ENCODE assay signal across 21 mouse cellular contexts in the genomic region with DNA sequence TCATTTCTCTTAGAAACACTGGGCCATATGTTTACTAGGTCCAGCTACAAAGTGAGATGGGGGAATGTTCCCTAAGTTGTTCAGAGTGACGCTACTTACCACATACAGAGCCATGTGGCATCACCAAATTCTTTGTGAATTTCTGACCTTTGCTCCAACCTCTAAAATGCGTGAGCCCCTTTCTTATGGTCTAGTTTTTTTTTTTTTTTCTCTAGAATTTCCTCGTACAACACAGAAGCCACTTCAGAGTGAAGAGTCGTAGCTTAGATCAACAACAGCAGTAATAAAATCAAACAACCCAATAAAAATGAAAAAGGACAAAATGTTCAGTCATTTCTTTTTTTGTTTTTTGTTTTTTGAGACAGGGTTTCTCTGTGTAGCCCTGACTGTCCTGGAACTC.
DNase-seq lines count a peak whose midpoint lies in the region; ATAC-seq and TF ChIP-seq lines count a peak whose summit lies in the region.
"Had no signal": no experiment of that assay in that cellular context is flagged by ENCODE, and none has a peak within 500 bp of the region (broad histone marks: within the 10 kb centered on the region; RNA-seq: fewer than 3 reads in every experiment).

No protein-coding gene starts in this region.

- no peak for TF ChIP-seq CTCF in kidney, postnatal 0 days (IDR thresholded peaks at IDR 0.05; ENCODE audit: low read depth)
- no peak for TF ChIP-seq CTCF in lung, adult 2 months (IDR thresholded peaks at IDR 0.05; ENCODE audit: insufficient read depth, low read length)
- TF ChIP-seq CTCF in intestine, postnatal 0 days (IDR thresholded peaks at IDR 0.05; ENCODE audit: low read depth): no peak

- H3K27me3 ChIP-seq in heart, embryonic 13.5 days (replicated peaks): no peaks in the 10 kb centered on the region
- no peaks in the 10 kb centered on the region for H3K27me3 ChIP-seq in kidney, postnatal 0 days (ENCODE audit: insufficient read depth, low read length)
- no peaks in the 10 kb centered on the region for H3K27me3 ChIP-seq in lung, embryonic 16.5 days (ENCODE audit: control insufficient read depth, insufficient read depth, low read depth, low read length)
- no peaks in the 10 kb centered on the region for H3K27me3 ChIP-seq in intestine, postnatal 0 days (replicated peaks; ENCODE audit: control insufficient read depth, insufficient read depth, low read length)
- H3K27me3 ChIP-seq: forebrain, embryonic 13.5 days; heart, embryonic 12.5 days had no signal

- peaks cover 19% of the 10 kb centered on the region for H3K4me1 ChIP-seq in heart, embryonic 13.5 days
- H3K4me1 ChIP-seq in kidney, postnatal 0 days (replicated peaks; ENCODE audit: insufficient read depth, low read length): no peaks in the 10 kb centered on the region
- peaks cover 20% of the 10 kb centered on the region for H3K4me1 ChIP-seq in lung, embryonic 16.5 days (replicated peaks; ENCODE audit: control insufficient read depth, insufficient read depth, low read length)
- H3K4me1 ChIP-seq in lung, adult 2 months (ENCODE audit: control insufficient read depth, insufficient read depth, low read length): peaks cover 11% of the 10 kb centered on the region
- peaks cover 4% of the 10 kb centered on the region for H3K4me1 ChIP-seq in intestine, postnatal 0 days (replicated peaks; ENCODE audit: control insufficient read depth, insufficient read depth, low read length)

- no peak for TF ChIP-seq POLR2A in lung, adult 2 months (IDR thresholded peaks at IDR 0.05; ENCODE audit: borderline replicate concordance, extremely low read depth, low read depth, low read length)

- H3K4me2 ChIP-seq in heart, embryonic 13.5 days: no peak overlapping the region
- H3K4me2 ChIP-seq in kidney, postnatal 0 days (ENCODE audit: low read length): no peak overlapping the region
- no peak overlapping the region for H3K4me2 ChIP-seq in lung, embryonic 16.5 days (ENCODE audit: low read depth, low read length)
- H3K4me2 ChIP-seq in intestine, postnatal 0 days (replicated peaks; ENCODE audit: low read depth): no peak overlapping the region
- H3K4me2 ChIP-seq: forebrain, embryonic 13.5 days; heart, embryonic 12.5 days; hindbrain, embryonic 14.5 days had no signal

- no peak for ATAC-seq in heart, embryonic 13.5 days (ENCODE audit: extremely low read depth, insufficient number of reproducible peaks, low FRiP score, low TSS enrichment)
- ATAC-seq in kidney, postnatal 0 days (replicated peaks; ENCODE audit: low FRiP score, low read depth): no peak
- peak; percentile 47; the same call in 1 of the 2 replicates for ATAC-seq in lung, embryonic 16.5 days (ENCODE audit: low read depth)
- peak; percentile 64 for ATAC-seq in intestine, postnatal 0 days
- ATAC-seq: activated CD4-positive, CD25-positive, alpha-beta regulatory T cell, adult 4 months; forebrain, embryonic 13.5 days; forebrain, embryonic 16.5 days had no signal

- H3K4me3 ChIP-seq in heart, embryonic 13.5 days: no peak overlapping the region
- no peak overlapping the region for H3K4me3 ChIP-seq in kidney, postnatal 0 days (replicated peaks; ENCODE audit: low read depth, low read length)
- no peak overlapping the region for H3K4me3 ChIP-seq in lung, embryonic 16.5 days (ENCODE audit: low read length)
- no peak overlapping the region for H3K4me3 ChIP-seq in lung, adult 2 months (replicated peaks; ENCODE audit: extremely low read depth, low read depth, low read length)
- no peak overlapping the region for H3K4me3 ChIP-seq in intestine, postnatal 0 days (ENCODE audit: low read depth, low read length)
- H3K4me3 ChIP-seq: forebrain, embryonic 10.5 days; forebrain, embryonic 13.5 days; heart, embryonic 12.5 days had no signal

- H3K27ac ChIP-seq in heart, embryonic 13.5 days (replicated peaks): 0 out of 2 replicates have a peak overlapping the region, but pooled peaks have one; percentile 0
- H3K27ac ChIP-seq in kidney, postnatal 0 days: no peak overlapping the region; the same call in none of the 2 replicates
- H3K27ac ChIP-seq in lung, embryonic 16.5 days (ENCODE audit: low read length): 0 out of 2 replicates have a peak overlapping the region, but pooled peaks have one; percentile 21
- no peak overlapping the region for H3K27ac ChIP-seq in intestine, postnatal 0 days (ENCODE audit: low read depth, low read length)
- H3K27ac ChIP-seq: forebrain, embryonic 10.5 days; forebrain, embryonic 13.5 days; hindbrain, embryonic 14.5 days had no signal

- no peak for DNase-seq in heart, adult 9 months (ENCODE audit: low spot score in 2 of 2)
- peak; percentile 25 for DNase-seq in kidney, postnatal 0 days (ENCODE audit: low spot score)
- DNase-seq in kidney, adult 18-20 months: no peak
- DNase-seq in lung, adult 2 months: no peak
- DNase-seq in gastrocnemius, postnatal 25 days: no peak
- DNase-seq: cerebellum, adult 18-20 months; cerebellum, adult 9-10 months; cerebellum, postnatal 14 days; gastrocnemius, postnatal 10 days; heart, adult 11 months; heart, postnatal 14 days; heart, postnatal 4 days had no signal

- 48% methylated on average over 4 of the region's 4 CpGs for WGBS in heart, embryonic 13.5 days
- WGBS in kidney, postnatal 0 days: 42% methylated on average over 4 of the region's 4 CpGs
- 34% methylated on average over 4 of the region's 4 CpGs for WGBS in lung, embryonic 16.5 days
- 74% methylated on average over 4 of the region's 4 CpGs for WGBS in lung, adult 2 months
- WGBS in intestine, postnatal 0 days: 35% methylated on average over 4 of the region's 4 CpGs

- no peak overlapping the region for H3K9ac ChIP-seq in heart, embryonic 13.5 days
- no peak overlapping the region for H3K9ac ChIP-seq in kidney, postnatal 0 days (ENCODE audit: low read depth, low read length)
- H3K9ac ChIP-seq in lung, embryonic 16.5 days (ENCODE audit: low read length): no peak overlapping the region
- no peak overlapping the region for H3K9ac ChIP-seq in intestine, postnatal 0 days (ENCODE audit: low read depth, low read length)
- H3K9ac ChIP-seq: forebrain, embryonic 13.5 days; heart, embryonic 12.5 days; hindbrain, embryonic 14.5 days had no signal

- H3K36me3 ChIP-seq in heart, embryonic 13.5 days: no peaks in the 10 kb centered on the region
- H3K36me3 ChIP-seq in kidney, postnatal 0 days (ENCODE audit: insufficient read depth, low read length): no peaks in the 10 kb centered on the region
- H3K36me3 ChIP-seq in lung, embryonic 16.5 days (ENCODE audit: control insufficient read depth, insufficient read depth, low read length): no peaks in the 10 kb centered on the region
- H3K36me3 ChIP-seq in intestine, postnatal 0 days (ENCODE audit: control insufficient read depth, insufficient read depth): no peaks in the 10 kb centered on the region
- H3K36me3 ChIP-seq: forebrain, embryonic 10.5 days; heart, embryonic 12.5 days had no signal

- no peaks in the 10 kb centered on the region for H3K9me3 ChIP-seq in heart, embryonic 13.5 days
- H3K9me3 ChIP-seq in kidney, postnatal 0 days (replicated peaks; ENCODE audit: low read length): 0 out of 2 replicates have a peak, but pooled peaks cover 2% of the 10 kb centered on the region
- no peaks in the 10 kb centered on the region for H3K9me3 ChIP-seq in lung, embryonic 16.5 days (ENCODE audit: control insufficient read depth, low read length)
- no peaks in the 10 kb centered on the region for H3K9me3 ChIP-seq in intestine, postnatal 0 days (ENCODE audit: control insufficient read depth)
- H3K9me3 ChIP-seq: forebrain, embryonic 10.5 days; forebrain, embryonic 13.5 days; heart, embryonic 12.5 days had no signal

Comparison
In these comparisons a context has a peak if more than half of its experiments do, and no peak if none do; other contexts are left out.
1. ATAC-seq: peak in lung, embryonic 16.5 days (single experiment) and intestine, postnatal 0 days (single experiment); none in heart, embryonic 13.5 days (single experiment) and kidney, postnatal 0 days (single experiment).
2. H3K27ac ChIP-seq: peak in heart, embryonic 13.5 days (single experiment) and lung, embryonic 16.5 days (single experiment); none in kidney, postnatal 0 days (single experiment) and intestine, postnatal 0 days (single experiment).